Mouse (Mus musculus): ENCODE data around the gene Ube2h.

Gene Ube2h

DNA sequence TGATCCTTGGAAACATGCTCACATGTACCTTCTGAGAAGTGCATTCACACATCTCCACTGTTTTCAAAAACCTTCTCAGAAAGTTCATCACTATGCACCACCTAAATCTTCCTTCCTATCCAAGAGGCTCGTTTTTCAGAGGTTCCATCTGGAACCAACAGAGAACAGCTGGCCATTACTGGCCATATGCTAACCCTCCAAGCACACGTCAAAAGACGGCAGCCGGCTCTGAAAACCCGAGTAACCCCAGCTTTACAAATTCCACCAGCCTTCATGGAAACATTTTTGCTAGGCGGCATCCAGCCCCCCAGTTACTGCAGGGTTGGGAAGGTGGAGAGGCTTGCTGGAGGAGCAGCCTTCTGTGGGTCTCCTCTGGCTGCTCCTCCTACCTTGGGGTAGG, 122.3 kb downstream of the Ube2h start:
- no peak for DNase-seq

DNA sequence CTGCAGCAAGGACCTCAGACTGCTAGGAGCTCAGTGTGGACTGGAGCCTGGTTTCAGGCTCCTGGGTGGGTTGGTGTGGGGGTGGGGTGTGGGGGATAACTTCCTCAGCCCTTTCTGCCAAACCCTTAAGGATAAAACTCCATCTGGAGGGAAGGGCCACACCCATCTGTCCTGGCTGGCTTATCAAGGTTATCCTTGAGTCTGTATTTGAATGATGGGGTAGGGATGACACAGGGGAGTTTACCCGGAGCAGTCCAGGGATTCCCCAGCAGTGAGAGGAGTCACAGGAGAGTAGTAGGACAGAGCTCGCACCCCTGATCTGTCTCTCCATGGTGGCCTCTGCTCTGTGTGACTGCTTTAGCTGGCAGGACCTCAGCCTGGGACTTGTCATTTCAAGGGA, 124.0 kb downstream of the Ube2h start:
- DNase-seq = no peak

- DNase-seq = no peak
Measured at GRCm38 (mm10) chr6:30179046-30179445, 125.3 kb downstream of the Ube2h start.

DNA sequence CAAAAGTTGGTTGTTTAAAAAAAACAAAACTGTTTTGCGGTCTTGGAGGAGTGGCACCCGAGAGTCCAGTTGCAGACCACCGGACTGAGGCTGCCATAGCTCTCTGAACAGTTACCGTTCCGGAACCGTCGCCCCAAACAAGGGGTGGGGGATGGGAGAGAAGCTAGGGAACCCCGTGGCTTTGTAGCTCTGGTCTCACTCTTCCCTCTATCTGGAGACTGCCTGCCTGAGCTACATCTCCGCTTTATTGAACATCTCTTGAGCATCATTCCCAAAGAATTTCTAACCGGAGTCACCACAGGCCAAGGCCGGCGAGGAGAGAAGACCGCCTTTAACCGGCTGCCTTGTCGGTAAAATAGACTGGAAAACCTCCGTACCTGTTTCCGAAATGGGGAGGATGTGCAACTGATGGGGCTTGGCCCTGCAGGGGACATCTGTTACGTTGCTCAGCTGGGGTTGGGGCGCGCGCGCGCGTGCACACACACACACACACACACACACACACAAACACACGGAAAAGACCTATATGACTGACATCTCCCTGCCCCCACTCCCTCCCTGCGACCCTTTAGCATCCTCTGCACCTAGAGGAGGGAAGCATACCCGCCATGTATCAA, 126.2 kb downstream of the Ube2h start:
- DNase-seq = no peak

- DNase-seq = no peak
Measured at GRCm38 (mm10) chr6:30177305-30177704, 127.0 kb downstream of the Ube2h start.

- DNase-seq = no peak
Measured at GRCm38 (mm10) chr6:30176496-30176895, 127.8 kb downstream of the Ube2h start.

DNA sequence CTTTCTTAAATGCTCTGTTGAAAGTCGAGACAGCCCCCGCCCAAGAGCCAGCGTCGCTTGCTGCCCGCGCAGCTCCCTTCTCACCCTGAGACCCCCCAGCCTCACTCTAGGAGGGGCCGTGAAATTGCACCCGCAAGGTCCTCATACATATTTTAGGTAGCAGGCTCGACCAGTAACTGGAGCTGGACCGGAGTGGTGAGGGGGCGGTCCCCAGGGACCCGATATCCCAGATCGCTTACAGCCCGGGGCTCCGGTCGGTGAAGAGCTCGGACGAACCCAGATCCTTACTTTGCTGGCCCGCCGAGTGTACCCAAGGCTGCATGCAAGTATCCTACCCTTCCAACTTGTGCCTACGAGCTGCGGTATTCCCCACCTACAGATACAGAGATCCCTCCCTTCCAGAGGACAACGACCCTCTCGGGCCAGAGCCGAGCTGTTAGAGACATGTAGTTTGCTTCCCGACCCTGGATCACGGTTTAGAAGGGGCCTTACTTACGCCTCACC, 128.4 kb downstream of the Ube2h start:
- DNase-seq = no peak

DNA sequence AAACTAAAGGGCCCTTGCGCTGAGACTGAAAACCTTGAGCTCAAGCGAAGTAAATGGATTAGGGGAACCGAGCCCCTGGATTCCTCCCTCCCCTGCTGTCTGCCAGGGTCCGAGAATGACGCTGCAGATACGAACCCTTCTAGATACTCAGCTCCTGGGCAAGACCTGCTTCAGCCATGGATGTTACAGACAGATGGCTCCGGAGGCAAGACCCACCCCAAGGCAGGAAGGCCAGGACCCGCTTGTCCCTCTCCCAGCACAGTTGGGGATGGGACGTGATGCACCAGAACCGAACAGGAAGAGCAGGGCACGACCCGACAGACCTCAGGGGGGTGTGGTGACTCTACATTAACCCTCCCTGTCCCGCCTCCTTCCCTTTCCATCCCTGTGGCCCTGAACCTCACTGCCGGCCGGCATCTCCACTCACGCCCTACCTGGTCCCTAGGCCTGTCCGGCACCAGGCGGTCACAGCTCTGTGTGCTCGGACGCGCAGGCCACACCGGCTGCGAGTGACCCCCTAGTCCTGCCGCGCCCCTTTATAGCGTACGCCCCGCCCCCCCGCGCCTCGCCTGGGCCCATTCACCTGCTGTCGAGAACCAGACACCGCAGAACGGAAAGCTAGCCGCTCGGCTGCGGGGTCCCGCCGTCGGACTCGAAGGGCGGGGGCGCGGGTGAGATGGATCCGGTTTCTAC, 129.0 kb downstream of the Ube2h start:
- DNase-seq = no peak

DNA sequence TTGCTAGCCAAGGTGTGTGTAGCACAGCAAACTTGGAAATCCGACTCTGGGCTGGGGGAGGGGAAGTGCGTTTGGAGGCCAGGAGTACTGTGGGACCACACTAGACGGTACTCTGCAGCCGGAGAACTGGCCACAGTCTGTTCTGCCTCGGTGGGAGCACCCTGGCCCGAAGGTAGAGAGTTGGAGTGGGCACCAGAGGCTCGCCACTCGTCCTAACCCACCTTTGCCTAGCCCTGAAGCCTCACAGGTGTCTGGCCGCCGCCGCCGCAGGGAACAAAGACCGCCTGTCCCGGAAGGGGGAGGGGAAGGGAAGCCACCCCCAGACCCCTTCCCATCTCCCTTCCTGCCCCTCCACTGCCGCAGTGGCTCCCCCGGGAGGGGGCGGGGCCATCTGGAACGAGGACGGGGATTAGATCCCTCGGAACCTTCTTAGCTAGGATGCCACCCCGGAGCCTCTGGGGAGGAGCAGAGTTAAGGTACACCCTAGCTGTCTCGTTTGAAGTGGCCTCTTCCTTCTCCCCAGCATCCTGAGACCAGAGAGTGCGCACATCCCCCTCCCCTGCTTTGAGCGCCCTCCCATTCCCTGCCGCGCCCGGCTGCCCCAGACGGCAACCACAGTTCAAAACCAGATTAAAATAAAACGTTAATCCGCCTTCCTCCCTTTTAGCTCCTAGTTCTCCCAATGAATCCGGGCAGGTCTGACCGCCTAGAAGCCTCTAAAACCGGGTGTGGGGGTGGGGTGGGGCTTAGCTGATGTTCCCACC, 129.7 kb downstream of the Ube2h start:
- DNase-seq = no peak

- peak; percentile 32 for DNase-seq
Measured at GRCm38 (mm10) chr6:30173551-30174460, 130.5 kb downstream of the Ube2h start.

GRCm38 (mm10) chr6:30172820-30173550, 131.4 kb downstream of the Ube2h start:
- DNase-seq = peak; percentile 20

DNA sequence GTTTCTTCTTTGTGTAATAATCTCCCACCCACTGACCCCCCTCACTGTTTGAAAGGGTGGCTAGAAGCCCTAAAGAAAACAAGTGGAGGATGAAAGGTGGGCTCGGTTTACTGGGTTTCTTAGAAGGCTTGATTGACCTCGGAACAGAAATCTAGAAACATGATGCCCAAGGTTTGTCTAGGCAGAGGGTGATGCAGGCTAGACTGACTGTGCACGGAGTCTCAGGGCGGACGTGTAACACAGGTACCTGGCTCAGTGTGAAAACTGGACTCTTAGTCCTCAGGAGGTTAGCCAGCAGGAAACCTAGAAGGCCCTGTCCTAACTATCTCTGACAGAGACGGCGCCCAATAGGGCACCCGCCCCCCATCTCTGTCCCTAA, 131.9 kb downstream of the Ube2h start:
- DNase-seq = no peak

GRCm38 (mm10) chr6:30171967-30172366, 132.4 kb downstream of the Ube2h start:
- DNase-seq = no peak

DNA sequence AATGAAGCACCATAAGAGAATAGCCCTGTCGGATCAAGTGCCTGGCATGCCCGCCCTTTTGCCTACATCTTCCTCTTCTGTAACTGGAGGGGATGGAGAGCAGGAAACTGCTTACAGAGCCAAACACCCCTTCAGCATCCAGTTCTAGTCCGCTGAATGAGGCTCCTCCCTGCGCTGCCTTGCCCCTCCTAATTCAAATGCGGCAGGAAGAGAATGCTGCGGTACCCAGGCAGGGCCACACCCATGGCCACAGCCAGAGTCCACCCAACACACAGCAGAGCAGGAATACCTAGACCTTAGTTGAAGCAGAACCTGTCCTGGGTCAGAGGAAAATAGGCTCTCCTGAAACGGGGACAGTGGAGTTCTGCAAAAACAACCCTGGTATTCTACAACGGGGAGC, 133.1 kb downstream of the Ube2h start:
- no peak for DNase-seq

- no peak for DNase-seq
Measured at GRCm38 (mm10) chr6:30169148-30169547, 135.2 kb downstream of the Ube2h start.

DNA sequence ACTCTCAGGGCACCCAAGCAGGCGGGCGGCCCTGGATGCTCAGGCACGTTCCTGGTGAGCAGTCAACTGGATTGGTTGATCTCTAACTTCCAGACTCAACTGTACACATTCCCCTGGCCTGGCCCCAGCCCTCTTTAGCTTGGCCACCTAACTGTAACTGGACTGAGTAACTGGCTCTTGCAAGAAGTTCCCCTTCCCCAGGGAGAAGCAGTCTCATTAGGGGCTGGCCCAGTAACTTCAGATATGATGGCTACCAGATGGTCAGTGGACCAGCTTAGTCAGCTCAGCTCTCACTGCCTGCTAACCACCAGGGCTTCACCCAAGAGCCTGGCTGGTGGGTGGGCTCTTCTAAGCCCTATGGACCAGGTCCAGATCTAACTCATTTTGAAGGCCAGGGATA, 136.1 kb downstream of the Ube2h start:
- no peak for DNase-seq

DNA sequence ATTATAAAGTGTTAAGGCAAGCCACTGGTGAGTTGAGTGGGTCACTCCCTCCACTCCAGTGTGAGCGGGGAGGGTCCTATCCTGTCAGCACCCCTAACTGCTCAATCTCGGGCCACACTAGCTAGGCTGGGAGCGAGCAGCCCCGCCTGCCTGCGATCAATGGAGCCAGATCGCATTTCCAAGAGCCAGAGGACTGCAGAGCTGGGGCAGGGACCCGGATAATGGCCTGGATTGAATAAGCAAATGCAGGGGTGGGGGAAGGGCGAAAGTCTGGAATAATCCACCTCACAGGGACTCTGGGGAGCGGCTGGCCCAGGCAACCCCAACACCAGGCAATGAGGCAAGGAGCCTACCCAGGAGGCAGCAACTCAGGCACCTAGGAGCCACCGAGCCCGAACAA, 137.1 kb downstream of the Ube2h start:
- no peak for DNase-seq

- DNase-seq = no peak
Measured at GRCm38 (mm10) chr6:30166349-30166748, 138.0 kb downstream of the Ube2h start.

DNA sequence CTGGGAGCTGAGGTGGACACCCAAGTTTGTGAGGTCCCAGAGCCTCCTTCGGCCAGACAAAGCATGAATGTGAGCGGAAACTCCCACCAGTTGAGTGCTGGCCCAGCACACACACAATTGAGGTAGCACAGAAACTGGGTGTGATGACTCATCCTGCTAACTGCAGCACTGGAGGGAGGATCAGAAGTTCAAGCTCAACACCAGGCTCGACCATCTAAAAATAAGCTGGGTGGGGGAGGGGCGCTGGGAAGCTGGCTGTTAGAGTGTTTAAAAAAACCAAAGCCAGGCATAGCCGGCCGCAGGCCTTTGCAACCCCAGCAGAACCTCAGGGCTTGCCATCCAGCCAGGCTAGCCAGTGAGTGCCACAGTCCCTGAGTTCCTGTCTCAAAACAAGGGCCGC, 142.2 kb downstream of the Ube2h start:
- no peak for DNase-seq

DNA sequence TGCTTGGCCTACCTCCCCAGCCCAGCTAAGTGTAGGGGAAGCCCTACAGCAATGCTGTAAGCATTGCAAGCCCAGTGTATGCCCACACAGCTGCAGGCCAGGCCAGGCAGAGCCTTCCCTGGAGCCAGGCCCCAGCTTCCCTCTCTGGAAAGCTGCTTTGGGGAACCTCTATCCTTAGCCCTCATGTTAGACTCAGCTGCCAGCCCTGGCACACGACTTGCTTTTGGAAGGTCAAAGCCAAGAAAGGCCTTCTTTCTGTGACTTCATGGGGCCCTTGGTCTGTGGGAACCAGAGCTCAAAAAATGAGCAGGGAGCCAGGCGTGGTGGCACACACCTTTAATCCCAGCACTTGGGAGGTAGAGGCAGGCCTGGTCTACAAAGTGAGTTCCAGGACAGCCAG, 142.7 kb downstream of the Ube2h start:
- DNase-seq = no peak

Measured in kidney, adult 9 months (tissue).